Mouse (Mus musculus) lung, embryonic 14.5 days (tissue): ENCODE data around the gene Zfp92. TPM values are rescaled to one million over a fixed set of nuclear protein-coding genes. Genes with fewer than 3 reads are reported as not detected.
A peak's percentile ranks its signal among the peaks of the same experiment; 100 is the strongest.
"Not testable (repeated sequence)": the region's sequence is repeated elsewhere in the genome, so short reads cannot be mapped to it uniquely, and the experiment has no call there.

Experiments
- ATAC-seq: fragments of 200-750 bp; cut with Nextera tagmentation; 2 replicates; pipeline ENCODE4 v1.8.0; 2017; ENCODE audit warnings: mild to moderate bottlenecking, moderate TSS enrichment, moderate library complexity; ENCODE audit not compliant: insufficient read depth
- DNase-seq: peaks from one replicate; pipeline ENCODE4 v3.0.0-alpha.2; 2015
- H3K27ac ChIP-seq: fragments of 300-500 bp; sonication (generic); 2 replicates; pipeline ENCODE4 v1.5.1; 2014; ENCODE audit warnings: low read depth, mild to moderate bottlenecking, moderate library complexity
- H3K27me3 ChIP-seq: fragments of 300-500 bp; sonication (generic); 2 replicates; pipeline ENCODE4 v1.6.1; 2014; ENCODE audit warnings: low read length, control low read depth; ENCODE audit not compliant: insufficient read depth
- H3K36me3 ChIP-seq: fragments of 300-500 bp; sonication (generic); 2 replicates; pipeline ENCODE4 v1.6.1; 2014; ENCODE audit warnings: control low read depth; ENCODE audit not compliant: insufficient read depth
- H3K4me1 ChIP-seq: fragments of 300-500 bp; sonication (generic); 2 replicates; pipeline ENCODE4 v1.6.1; 2014; ENCODE audit warnings: antibody characterized with exemption, control low read depth; ENCODE audit not compliant: insufficient read depth
- H3K4me2 ChIP-seq: fragments of 300-500 bp; sonication (generic); 2 replicates; pipeline ENCODE4 v1.6.1; 2014; ENCODE audit warnings: mild to moderate bottlenecking
- H3K4me3 ChIP-seq: fragments of 300-500 bp; sonication (generic); 2 replicates; pipeline ENCODE4 v1.5.1; 2014; ENCODE audit warnings: low read depth, low read length
- H3K9ac ChIP-seq: fragments of 300-500 bp; sonication (generic); 2 replicates; pipeline ENCODE4 v1.6.1; 2014
- H3K9me3 ChIP-seq: fragments of 300-500 bp; sonication (generic); 2 replicates; pipeline ENCODE4 v1.6.1; 2016; ENCODE audit warnings: low read depth, low read length, control low read depth
- CTCF ChIP-seq: IDR thresholded peaks from 2 replicates; pipeline ENCODE4 v1.5.1; 2016; ENCODE audit warnings: antibody characterized with exemption, low read depth
- WGBS: fragments of 180-500 bp; shearing (Covaris S2); extraction: QIAGEN DNeasy Blood & Tissue Kit; methylation state at CpG from one replicate; pipeline ENCODE4 v1.1.7; 2014; 5-methylcytosine and 5-hydroxymethylcytosine counted together
- polyA plus RNA-seq: library from polyadenylated mRNA; unstranded; fragments of >200 nt; fragmentation: Nextera tagmentation; extraction: Ambion mirVana; gene quantifications from 2 replicates; pipeline ENCODE4 v1.2.1, GENCODE M21; 2014

Gene Zfp92
- polyA plus RNA-seq: 0.05 and 0.14 TPM in 2 replicates

DNA sequence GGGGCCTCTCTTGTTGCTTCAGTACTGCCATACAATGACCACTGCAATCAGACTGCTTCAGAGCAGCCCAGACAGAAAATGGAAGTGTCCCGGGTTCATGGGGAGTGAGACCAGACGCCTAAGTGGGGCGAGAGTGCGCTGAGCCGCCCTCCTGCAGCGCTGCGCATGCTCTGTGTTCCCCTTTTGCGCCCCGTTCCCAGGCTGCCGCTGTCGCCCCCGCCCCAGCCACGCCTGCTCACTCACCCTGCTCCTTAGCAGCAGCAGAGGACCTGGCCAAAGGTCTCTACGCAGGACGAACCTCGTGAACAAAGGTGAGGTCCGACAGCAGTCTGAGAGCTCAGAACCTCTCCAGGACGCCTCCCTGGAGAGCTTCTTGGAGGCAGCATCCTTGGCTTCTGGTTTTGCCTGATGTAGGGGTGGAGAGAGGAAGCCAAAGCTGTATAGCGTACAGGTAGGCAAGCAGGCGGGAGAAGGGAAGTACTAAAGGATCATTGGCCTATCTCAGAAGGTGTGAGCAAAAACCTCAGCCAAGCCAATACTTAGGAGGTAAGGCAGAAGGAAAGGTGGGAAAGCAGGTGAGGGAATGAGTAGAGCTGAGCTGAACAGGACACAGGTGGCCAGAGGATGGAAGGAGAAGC is at the start of gene Zfp92:
TSS of gene Zfp92 (plus strand) at position 217 of the 638 bp plus-strand sequence.
- Histone ChIP-seq H3K9ac (no peak within 1 kb of the TSS), H3K27ac (no peak within 1 kb of the TSS), H3K9me3 (no peaks in the 10 kb centered on the region), H3K4me3 (0 out of 2 replicates have a peak within 1 kb of the TSS, but pooled peaks have one; percentile 4), H3K4me2 (peak within 1 kb of the TSS; percentile 54), H3K4me1 (no peaks in the 10 kb centered on the region), H3K36me3 (no peaks in the 10 kb centered on the region), H3K27me3 (no peaks in the 10 kb centered on the region)
- ATAC-seq (no peak), DNase-seq (peak; percentile 3)
- 16% methylated on average over 20 of the region's 20 CpGs for WGBS
- no peak for TF ChIP-seq CTCF

DNA sequence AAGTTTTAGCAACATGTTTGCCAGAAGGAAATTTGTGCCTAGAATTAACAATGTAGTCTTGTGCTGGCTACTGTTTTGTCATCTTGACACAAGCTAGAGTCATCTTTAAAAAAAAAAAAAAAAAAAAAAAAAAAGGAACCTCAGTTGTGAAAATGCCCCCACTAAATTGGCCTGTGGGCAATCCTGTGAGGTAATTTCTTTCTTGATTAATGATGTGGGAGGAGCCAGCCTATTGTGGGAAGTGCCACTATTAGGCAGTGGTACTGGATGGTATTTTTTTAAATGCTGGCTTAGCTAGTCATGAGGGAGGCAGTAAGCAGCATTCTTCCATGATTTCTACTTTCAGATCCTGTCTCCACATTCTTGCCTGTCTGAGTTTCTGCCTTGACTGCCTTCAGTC is 47.6 kb upstream of the Zfp92 start:
- no peak for TF ChIP-seq CTCF
- DNase-seq: no peak

DNA sequence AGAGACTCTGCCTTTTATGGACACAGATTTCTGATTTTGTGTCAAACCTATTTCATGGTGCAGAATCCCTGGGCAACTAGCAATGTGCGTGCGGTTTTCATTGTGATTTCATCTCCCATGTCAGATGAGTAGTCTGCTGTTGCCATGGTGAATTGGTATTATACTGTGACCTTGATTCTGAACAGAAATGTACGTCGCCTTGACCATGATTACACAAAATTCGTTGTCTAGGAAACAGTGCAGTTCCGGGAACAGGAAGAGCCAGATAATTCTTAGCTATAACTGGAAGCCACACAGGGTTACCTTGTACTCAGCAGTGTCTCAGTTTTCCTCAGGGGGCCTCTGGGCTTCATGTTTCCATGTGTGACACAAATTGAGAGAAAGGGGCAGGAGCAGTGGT is 26.5 kb upstream of the Zfp92 start:
- TF ChIP-seq CTCF: no peak
- no peaks in the 10 kb centered on the region for H3K4me1 ChIP-seq
- no peak overlapping the region for H3K4me2 ChIP-seq
- H3K4me3 ChIP-seq: no peak overlapping the region
- WGBS: 63% methylated on average over 6 of the region's 6 CpGs
- no peaks in the 10 kb centered on the region for H3K9me3 ChIP-seq
- H3K9ac ChIP-seq: no peak overlapping the region
- ATAC-seq: no peak
- no peak overlapping the region for H3K27ac ChIP-seq
- no peak for DNase-seq
- H3K36me3 ChIP-seq: no peaks in the 10 kb centered on the region
- no peaks in the 10 kb centered on the region for H3K27me3 ChIP-seq

More for the DNA sequence above, 47.6 kb upstream of the Zfp92 start:
- H3K9me3 ChIP-seq: no peaks in the 10 kb centered on the region
- no peaks in the 10 kb centered on the region for H3K27me3 ChIP-seq
- H3K27ac ChIP-seq: no peak overlapping the region
- H3K4me1 ChIP-seq: no peaks in the 10 kb centered on the region
- H3K36me3 ChIP-seq: 0 out of 2 replicates have a peak, but pooled peaks cover 4% of the 10 kb centered on the region
- ATAC-seq: no peak
- H3K9ac ChIP-seq: no peak overlapping the region
- no peak overlapping the region for H3K4me3 ChIP-seq
- no peak overlapping the region for H3K4me2 ChIP-seq

DNA sequence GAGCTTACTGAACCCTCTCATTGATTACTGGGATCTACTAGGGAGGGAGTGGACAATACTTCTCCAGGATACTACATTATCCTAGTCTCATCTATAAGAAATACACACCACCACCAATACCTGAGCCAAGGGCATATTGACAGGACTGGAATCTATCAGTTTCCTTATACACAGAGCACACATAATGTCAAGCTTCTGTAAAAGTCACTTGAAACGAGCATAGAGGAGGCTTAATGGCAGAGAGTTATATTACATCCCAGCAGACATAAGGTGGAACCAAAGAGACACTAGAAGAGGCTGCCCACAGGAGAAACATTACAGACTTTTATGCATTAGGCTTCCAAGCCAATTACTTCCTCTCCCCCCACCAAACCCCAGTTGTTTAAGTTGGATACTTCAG is 26.0 kb upstream of the Zfp92 start:
- TF ChIP-seq CTCF: no peak
- 17% methylated on average over 1 of the region's 1 CpGs for WGBS
- no peak overlapping the region for H3K4me3 ChIP-seq
- no peak overlapping the region for H3K27ac ChIP-seq
- H3K9ac ChIP-seq: no peak overlapping the region
- ATAC-seq (no peak), DNase-seq (no peak)
- no peaks in the 10 kb centered on the region for H3K9me3 ChIP-seq
- H3K36me3 ChIP-seq: no peaks in the 10 kb centered on the region
- no peaks in the 10 kb centered on the region for H3K27me3 ChIP-seq
- H3K4me2 ChIP-seq: no peak overlapping the region
- no peaks in the 10 kb centered on the region for H3K4me1 ChIP-seq

DNA sequence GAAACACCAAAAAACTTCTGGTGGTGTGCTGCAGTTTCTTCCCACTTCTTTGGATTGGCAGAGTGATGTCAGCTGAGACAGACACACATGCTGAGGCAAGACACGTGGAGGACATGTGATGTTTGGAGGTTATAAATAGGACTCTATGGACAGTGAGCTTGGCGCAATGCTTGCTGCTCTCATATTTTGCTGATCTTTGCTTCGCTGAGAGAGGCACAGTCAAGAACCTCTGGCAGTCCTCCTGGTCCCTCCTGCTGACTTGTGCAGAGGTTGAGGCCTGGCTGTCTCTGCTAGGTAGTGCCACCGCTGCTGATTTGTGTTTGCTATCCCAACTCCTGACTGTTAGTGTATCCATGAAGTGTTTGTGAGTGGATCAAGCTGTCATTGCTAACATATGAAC is 19.4 kb upstream of the Zfp92 start:
- DNase-seq (no peak), ATAC-seq (no peak)
- Histone ChIP-seq H3K27ac (no peak overlapping the region), H3K9me3 (no peaks in the 10 kb centered on the region), H3K4me2 (no peak overlapping the region), H3K36me3 (no peaks in the 10 kb centered on the region), H3K9ac (no peak overlapping the region), H3K4me3 (no peak overlapping the region), H3K4me1 (no peaks in the 10 kb centered on the region), H3K27me3 (no peaks in the 10 kb centered on the region)
- 69% methylated on average over 4 of the region's 4 CpGs for WGBS
- no peak for TF ChIP-seq CTCF

DNA sequence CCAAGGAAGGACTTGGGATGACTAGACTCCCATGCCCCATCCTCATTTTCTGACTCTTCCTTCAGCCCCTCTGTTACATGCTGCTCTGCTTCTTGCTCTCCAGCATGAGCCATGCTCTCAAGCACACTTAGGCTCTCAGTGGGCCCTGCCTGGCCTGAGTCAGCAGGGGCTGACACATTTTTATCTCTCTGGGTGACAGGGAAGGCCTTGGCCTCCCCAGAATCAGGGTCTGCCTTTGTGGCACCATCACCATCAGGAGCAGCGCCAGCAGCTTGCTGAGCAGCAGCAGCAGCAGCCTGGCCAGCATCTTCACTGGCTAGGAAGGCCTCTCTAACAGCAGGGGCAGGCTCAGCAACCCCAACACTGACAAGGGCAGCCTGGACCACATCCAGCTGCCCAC is 14.4 kb upstream of the Zfp92 start:
- no peak for DNase-seq
- Histone ChIP-seq H3K4me1 (no peaks in the 10 kb centered on the region), H3K9ac (no peak overlapping the region), H3K4me2 (no peak overlapping the region), H3K4me3 (no peak overlapping the region), H3K27ac (no peak overlapping the region), H3K36me3 (no peaks in the 10 kb centered on the region), H3K27me3 (no peaks in the 10 kb centered on the region), H3K9me3 (no peaks in the 10 kb centered on the region)
- no peak for TF ChIP-seq CTCF
- ATAC-seq: no peak
- WGBS: 83% methylated on average over 1 of the region's 1 CpGs

DNA sequence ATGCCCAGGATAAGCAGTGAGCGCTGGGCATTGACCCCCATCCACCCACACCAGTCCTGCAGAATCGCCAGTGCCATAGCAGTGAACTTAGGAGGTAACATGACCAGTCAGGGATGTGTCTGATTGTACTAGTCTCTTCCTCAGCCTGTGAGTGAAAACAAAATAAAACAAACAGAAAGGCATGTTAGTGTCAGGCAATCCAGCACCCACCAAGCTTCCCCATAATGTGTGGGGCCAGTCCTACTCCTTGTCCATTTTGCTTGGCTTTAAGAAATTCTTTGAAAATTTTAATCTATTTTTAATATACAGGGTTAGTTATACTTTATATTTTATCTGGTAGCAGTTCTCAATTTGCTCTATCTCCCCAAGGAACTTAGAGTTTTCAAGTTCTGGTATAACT is 12.3 kb upstream of the Zfp92 start, which contains the start of gene Gm18336:
TSS of gene Gm18336 (minus strand) at position 101 of the 400 bp plus-strand sequence.
- not testable (repeated sequence) for ATAC-seq, DNase-seq
- WGBS: 61% methylated on average over 2 of the region's 2 CpGs

DNA sequence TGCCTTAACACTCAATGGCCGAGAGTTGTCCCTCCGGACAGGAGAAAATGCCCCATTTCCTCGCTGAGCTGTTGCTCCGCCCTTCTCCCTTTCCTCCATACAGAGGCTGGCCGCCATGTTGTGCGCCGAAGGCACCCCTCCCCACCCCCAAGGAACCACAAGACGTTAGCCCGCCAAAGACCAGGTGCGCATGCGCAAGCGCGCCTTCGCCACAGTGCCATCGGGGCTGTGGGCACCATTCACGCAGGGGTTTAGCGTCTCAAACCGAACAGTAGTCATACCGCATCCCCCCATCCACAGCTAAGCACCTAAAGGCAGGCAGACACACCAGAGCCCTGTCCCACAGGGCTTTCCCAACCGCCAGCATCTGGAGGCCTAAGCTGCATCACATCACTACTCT is 9.9 kb upstream of the Zfp92 start:
- 89% methylated on average over 20 of the region's 20 CpGs for WGBS
- H3K4me1 ChIP-seq: no peaks in the 10 kb centered on the region
- no peaks in the 10 kb centered on the region for H3K27me3 ChIP-seq
- no peak for ATAC-seq
- H3K4me3 ChIP-seq: no peak overlapping the region
- no peaks in the 10 kb centered on the region for H3K36me3 ChIP-seq
- DNase-seq: no peak
- no peak overlapping the region for H3K27ac ChIP-seq
- no peak overlapping the region for H3K9ac ChIP-seq
- TF ChIP-seq CTCF: no peak
- H3K9me3 ChIP-seq: no peaks in the 10 kb centered on the region
- no peak overlapping the region for H3K4me2 ChIP-seq

More for the DNA sequence above, 12.3 kb upstream of the Zfp92 start, which contains the start of gene Gm18336:
- H3K9ac ChIP-seq, H3K9me3 ChIP-seq, H3K4me3 ChIP-seq, H3K27me3 ChIP-seq, H3K4me2 ChIP-seq, H3K4me1 ChIP-seq, H3K27ac ChIP-seq, H3K36me3 ChIP-seq: not testable (repeated sequence)
